Mouse (Mus musculus) liver, embryonic 14.5 days (tissue): ENCODE results near the gene Dck. TPM values are rescaled to one million over a fixed set of nuclear protein-coding genes. Genes with fewer than 3 reads are reported as not detected.
A peak's percentile ranks its signal among the peaks of the same experiment; 100 is the strongest.

Source experiments
- ATAC-seq: fragments of 200-750 bp; cut with Nextera tagmentation; 2 replicates; pipeline ENCODE4 v1.8.0; 2017; ENCODE audit warnings: moderate number of reproducible peaks, mild to moderate bottlenecking, moderate library complexity; ENCODE audit not compliant: insufficient read depth
- DNase-seq, 3 experiments: peaks; one replicate each; pipeline ENCODE4 v3.0.0-alpha.2; 2012 to 2013; ENCODE audit warnings: low read depth in 3 of 3, low spot score in 3 of 3
- H3K27ac ChIP-seq: fragments of 300-500 bp; sonication (generic); 2 replicates; pipeline ENCODE4 v1.5.1; 2014; ENCODE audit warnings: moderate library complexity, mild to moderate bottlenecking, control low read depth, inconsistent platforms
- H3K27me3 ChIP-seq: fragments of 300-500 bp; sonication (generic); 2 replicates; pipeline ENCODE4 v1.6.1; 2014; ENCODE audit warnings: mild to moderate bottlenecking, low read length, moderate library complexity; ENCODE audit not compliant: control insufficient read depth, insufficient read depth
- H3K36me3 ChIP-seq: fragments of 300-500 bp; sonication (generic); replicated peaks from 2 replicates; pipeline ENCODE4 v1.6.1; 2014; ENCODE audit warnings: low read depth; ENCODE audit not compliant: control insufficient read depth, insufficient read depth
- H3K4me1 ChIP-seq, 2 experiments: fragments of 200-500 bp in 1 of 2; fragments of 300-500 bp in 1 of 2; sonication (generic) in 1 of 2; replicated peaks; 2 replicates each; pipeline ENCODE4 v1.6.1; 2012 to 2014; ENCODE audit warnings: antibody characterized with exemption in 1 of 2, inconsistent platforms in 1 of 2, low read length in 1 of 2; ENCODE audit not compliant: control insufficient read depth in 2 of 2, insufficient read depth in 2 of 2
- H3K4me2 ChIP-seq: fragments of 300-500 bp; sonication (generic); 2 replicates; pipeline ENCODE4 v1.6.1; 2014; ENCODE audit warnings: low read depth, mild to moderate bottlenecking, control low read depth, moderate library complexity
- H3K4me3 ChIP-seq, 2 experiments: fragments of 200-500 bp in 1 of 2; fragments of 300-500 bp in 1 of 2; sonication (generic) in 1 of 2; 2 replicates each; pipeline ENCODE4 v1.5.1; 2012 to 2014; ENCODE audit warnings: low read depth in 2 of 2, low read length in 2 of 2, mild to moderate bottlenecking in 2 of 2, control low read depth in 1 of 2, inconsistent platforms in 1 of 2, moderate library complexity in 1 of 2; ENCODE audit not compliant: insufficient read depth in 1 of 2
- H3K9ac ChIP-seq: fragments of 300-500 bp; sonication (generic); replicated peaks from 2 replicates; pipeline ENCODE4 v1.6.1; 2014; ENCODE audit warnings: mild to moderate bottlenecking, control low read depth, moderate library complexity
- H3K9me3 ChIP-seq: fragments of 300-500 bp; sonication (generic); 2 replicates; pipeline ENCODE4 v1.6.1; 2016; ENCODE audit warnings: low read length, mixed read lengths; ENCODE audit not compliant: control insufficient read depth
- CTCF ChIP-seq: IDR thresholded peaks from 2 replicates; pipeline ENCODE4 v1.5.1; 2016; ENCODE audit warnings: antibody characterized with exemption, low read depth, control low read depth
- EP300 ChIP-seq: IDR thresholded peaks from 2 replicates; pipeline ENCODE4 v1.6.1; 2016; ENCODE audit warnings: antibody characterized with exemption, low read depth
- WGBS: fragments of 180-500 bp; shearing (Covaris S2); extraction: QIAGEN DNeasy Blood & Tissue Kit; methylation state at CpG from one replicate; pipeline ENCODE4 v1.1.7; 2014; ENCODE audit not compliant: insufficient replicate concordance; 5-methylcytosine and 5-hydroxymethylcytosine counted together
- polyA plus RNA-seq, 2 experiments: library from polyadenylated mRNA; depleted of rRNA in 1 of 2; stranded (reverse) in 1 of 2; unstranded in 1 of 2; fragments of >200 nt; fragmentation: Nextera tagmentation in 1 of 2; extraction: Ambion mirVana in 1 of 2; gene quantifications; 2 replicates each; pipeline versions ENCODE4 v1.2.1 to v1.2.3; 2012 to 2014

Gene Dck
- polyA plus RNA-seq, 2 experiments, result 38.0 to 99.8 TPM

GRCm38 (mm10) chr5:88785059-88785458 lies 20.3 kb downstream of the Dck start:
- TF ChIP-seq CTCF (no peak), EP300 (no peak)
- Histone ChIP-seq H3K4me1 (no peaks in the 10 kb centered on the region), H3K27ac (no peak overlapping the region), H3K9me3 (no peaks in the 10 kb centered on the region), H3K4me3 (no peak overlapping the region), H3K4me2 (no peak overlapping the region), H3K9ac (no peak overlapping the region), H3K27me3 (no peaks in the 10 kb centered on the region), H3K36me3 (peaks cover 45% of the 10 kb centered on the region)
- no peak for ATAC-seq
- WGBS, result 88% methylated on average over 1 of the region's 1 CpGs
- no peak for DNase-seq

DNA sequence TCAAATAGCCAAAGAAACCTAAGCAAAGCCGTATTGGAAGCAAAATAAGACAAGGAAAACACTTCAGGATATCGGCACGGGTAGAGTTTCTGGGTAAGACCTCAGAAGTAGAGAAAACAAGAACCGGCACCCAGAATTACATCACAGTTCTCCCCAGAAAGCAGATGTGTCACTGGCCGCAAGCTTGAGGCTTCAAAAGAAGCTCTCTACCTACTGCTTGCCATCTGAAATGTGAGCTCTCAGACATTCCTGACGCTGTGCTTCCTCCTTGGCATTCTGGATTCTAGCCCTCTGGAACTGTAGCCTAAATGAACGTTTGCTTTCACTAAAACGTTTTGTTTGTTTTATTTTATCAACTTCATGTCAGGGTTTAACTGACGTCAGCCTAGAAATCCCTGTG lies 25.9 kb downstream of the Dck start:
- 47% methylated on average over 9 of the region's 9 CpGs for WGBS
- no peak for TF ChIP-seq EP300
- TF ChIP-seq CTCF, result no peak

GRCm38 (mm10) chr5:88791256-88792245 lies 26.8 kb downstream of the Dck start:
- Histone ChIP-seq H3K4me2 (no peak overlapping the region), H3K27ac (no peak overlapping the region), H3K9ac (no peak overlapping the region), H3K4me1 (no peaks in the 10 kb centered on the region), H3K36me3 (no peaks in the 10 kb centered on the region), H3K27me3 (no peaks in the 10 kb centered on the region; the same call in 1 of the 2 replicates), H3K9me3 (no peaks in the 10 kb centered on the region), H3K4me3 (no peak overlapping the region)
- peak in 1 of 3 experiments; percentile 29 for DNase-seq
- no peak for TF ChIP-seq EP300
- TF ChIP-seq CTCF, result peak; percentile 85
- WGBS, result 29% methylated on average over 10 of the region's 10 CpGs
- ATAC-seq, result no peak

More for the DNA sequence above, 25.9 kb downstream of the Dck start:
- Histone ChIP-seq H3K9me3 (no peaks in the 10 kb centered on the region), H3K36me3 (peaks cover 2% of the 10 kb centered on the region), H3K4me3 (no peak overlapping the region), H3K4me2 (no peak overlapping the region), H3K27ac (no peak overlapping the region), H3K9ac (no peak overlapping the region), H3K27me3 (no peaks in the 10 kb centered on the region; the same call in 1 of the 2 replicates), H3K4me1 (no peaks in the 10 kb centered on the region)
- ATAC-seq (no peak), DNase-seq (no peak)

DNA sequence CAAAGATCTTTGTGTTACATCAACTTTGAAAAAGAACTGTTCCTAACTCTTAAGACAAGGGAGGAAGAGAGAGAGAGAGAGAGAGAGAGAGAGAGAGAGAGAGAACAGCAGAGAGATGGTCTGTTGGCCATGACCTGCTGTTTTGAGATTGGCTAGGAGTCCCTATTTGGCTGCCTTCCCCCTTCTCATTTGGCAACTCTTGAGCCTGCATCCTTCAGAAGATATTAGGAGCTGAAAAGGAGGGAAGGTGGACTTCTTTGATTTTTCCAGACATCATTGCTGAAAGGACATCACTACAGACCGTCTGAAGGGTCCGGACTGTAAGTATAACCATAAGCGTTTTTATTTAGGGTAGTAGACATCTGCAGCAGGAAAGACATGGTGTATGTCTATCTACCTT lies 28.9 kb downstream of the Dck start:
- DNase-seq (no peak), ATAC-seq (no peak)
- Histone ChIP-seq H3K9me3 (no peaks in the 10 kb centered on the region), H3K4me3 (no peak overlapping the region), H3K4me1 (peaks cover 0 to 4% of the 10 kb centered on the region in 2 experiments; a peak in 1 of 4 replicates), H3K27me3 (no peaks in the 10 kb centered on the region; the same call in 1 of the 2 replicates), H3K27ac (no peak overlapping the region), H3K4me2 (no peak overlapping the region), H3K9ac (no peak overlapping the region), H3K36me3 (no peaks in the 10 kb centered on the region)
- WGBS, result 61% methylated on average over 3 of the region's 3 CpGs
- TF ChIP-seq CTCF (no peak), EP300 (no peak)

GRCm38 (mm10) chr5:88795910-88796584 lies 31.3 kb downstream of the Dck start:
- 47% methylated on average over 9 of the region's 9 CpGs for WGBS
- TF ChIP-seq EP300, result no peak
- no peak for TF ChIP-seq CTCF
- no peak for ATAC-seq
- Histone ChIP-seq H3K9ac (no peak overlapping the region), H3K4me3 (no peak overlapping the region), H3K4me2 (peak overlapping the region; percentile 29), H3K27me3 (no peaks in the 10 kb centered on the region; the same call in 1 of the 2 replicates), H3K4me1 (peaks cover 0 to 4% of the 10 kb centered on the region in 2 experiments; a peak in 1 of 4 replicates), H3K9me3 (no peaks in the 10 kb centered on the region), H3K36me3 (no peaks in the 10 kb centered on the region), H3K27ac (no peak overlapping the region)
- DNase-seq, result no peak
